Mouse (Mus musculus) CH12.LX (cell line): ENCODE data around the gene Mrpl54.

Experiments used
- CTCF ChIP-seq, 2 experiments: IDR thresholded peaks in 1 of 2; conservative IDR thresholded peaks in 1 of 2; 2 replicates each; pipeline ENCODE4 v1.5.1; 2011 to 2012; ENCODE audit warnings: low read depth in 2 of 2, low read length in 2 of 2, improper control_type of control experiment in 1 of 2, inconsistent platforms in 1 of 2, mild to moderate bottlenecking in 1 of 2, moderate library complexity in 1 of 2
- E2F4 ChIP-seq: IDR thresholded peaks from 2 replicates; pipeline ENCODE4 v1.6.1; 2011; ENCODE audit warnings: low read depth, low read length, improper control_type of control experiment; ENCODE audit not compliant: insufficient replicate concordance
- ELF1 ChIP-seq: IDR thresholded peaks from 2 replicates; pipeline ENCODE4 v1.6.1; 2014; ENCODE audit warnings: low read depth, mild to moderate bottlenecking, inconsistent platforms, low read length, improper control_type of control experiment
- EP300 ChIP-seq: IDR thresholded peaks from 2 replicates; pipeline ENCODE4 v1.6.1; 2011; ENCODE audit warnings: low read length, improper control_type of control experiment
- MAX ChIP-seq: IDR thresholded peaks from 2 replicates; pipeline ENCODE4 v1.6.1; 2011; ENCODE audit warnings: low read length, improper control_type of control experiment
- MYC ChIP-seq: IDR thresholded peaks from 2 replicates; pipeline ENCODE4 v1.6.1; 2011; ENCODE audit warnings: low read depth, mild to moderate bottlenecking, improper control_type of control experiment, low read length
- POLR2A ChIP-seq: IDR thresholded peaks from 2 replicates; pipeline ENCODE4 v1.6.1; 2011; ENCODE audit warnings: low read depth, mild to moderate bottlenecking, improper control_type of control experiment, low read length
- SMC3 ChIP-seq: IDR thresholded peaks from 2 replicates; pipeline ENCODE4 v1.6.1; 2011; ENCODE audit warnings: low read depth, low read length, improper control_type of control experiment
- UBTF ChIP-seq: IDR thresholded peaks from 2 replicates; pipeline ENCODE4 v1.6.1; 2012; ENCODE audit warnings: low read depth, mild to moderate bottlenecking, inconsistent platforms, low read length, improper control_type of control experiment, moderate library complexity
- ZMIZ1 ChIP-seq: IDR thresholded peaks from 2 replicates; pipeline ENCODE4 v1.6.1; 2012; ENCODE audit warnings: low read depth, mild to moderate bottlenecking, inconsistent platforms, low read length, improper control_type of control experiment
- ZNF384 ChIP-seq: IDR thresholded peaks from 2 replicates; pipeline ENCODE4 v1.6.1; 2012; ENCODE audit warnings: low read depth, low read length, improper control_type of control experiment, inconsistent platforms

- no peak for TF ChIP-seq E2F4
- TF ChIP-seq EP300: no peak
- TF ChIP-seq CTCF (conservative IDR thresholded peaks at IDR 0.05 in 1 of 2, IDR thresholded peaks at IDR 0.05 in 1 of 2; ENCODE audit: low read depth in 2 of 2, low read length in 2 of 2): no peak
- no peak for TF ChIP-seq POLR2A
- TF ChIP-seq ZMIZ1: no peak
- TF ChIP-seq ELF1: no peak
- TF ChIP-seq MYC: no peak
- TF ChIP-seq ZNF384: no peak
- no peak for TF ChIP-seq UBTF
- TF ChIP-seq SMC3: no peak
- TF ChIP-seq MAX: no peak
These were observed 7.1 kb upstream of the Mrpl54 start for GRCm38 (mm10) chr10:81273842-81274241.
